Mouse (Mus musculus) thymus, postnatal 0 days (tissue): ENCODE results near the gene Cryba4. TPM values are rescaled to one million over a fixed set of nuclear protein-coding genes. Genes with fewer than 3 reads are reported as not detected.

ENCODE experiments used
- DNase-seq: peaks from one replicate; pipeline ENCODE4 v3.0.0-alpha.2; 2015; ENCODE audit warnings: low spot score
- polyA plus RNA-seq: library from polyadenylated mRNA; unstranded; fragments of >200 nt; fragmentation: Nextera tagmentation; extraction: Ambion mirVana; gene quantifications from 2 replicates; pipeline ENCODE4 v1.2.1, GENCODE M21; 2015

Cryba4 gene
- polyA plus RNA-seq, result 1.2 and 1.8 TPM in 2 replicates

- DNase-seq, result no peak
Observed at GRCm38 (mm10) chr5:112252400-112252799, at the start of gene Cryba4. Gene Cryba4, minus strand, starts transcription at chr5:112252518.

DNA sequence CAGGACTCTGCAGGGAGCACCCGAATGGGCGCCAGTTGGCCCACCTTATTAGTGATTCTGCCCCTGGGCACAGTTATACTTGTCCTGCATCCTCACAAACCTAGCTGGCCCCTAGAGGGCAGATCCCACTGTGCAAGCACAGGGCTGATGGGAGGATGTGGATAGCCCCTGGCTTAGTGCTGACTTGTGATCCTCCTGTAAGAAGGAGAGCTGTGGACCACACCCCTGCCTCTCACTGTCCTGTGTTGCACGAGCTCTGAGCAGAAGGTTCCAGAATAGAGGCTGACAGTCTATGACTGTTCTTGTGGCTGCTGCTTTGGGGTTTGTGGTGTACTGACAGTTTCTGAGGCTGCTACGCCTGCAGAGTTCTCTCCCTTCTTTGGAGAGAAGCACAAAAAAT lies 49.4 kb upstream of the Cryba4 start:
- peak; percentile 40 for DNase-seq

DNA sequence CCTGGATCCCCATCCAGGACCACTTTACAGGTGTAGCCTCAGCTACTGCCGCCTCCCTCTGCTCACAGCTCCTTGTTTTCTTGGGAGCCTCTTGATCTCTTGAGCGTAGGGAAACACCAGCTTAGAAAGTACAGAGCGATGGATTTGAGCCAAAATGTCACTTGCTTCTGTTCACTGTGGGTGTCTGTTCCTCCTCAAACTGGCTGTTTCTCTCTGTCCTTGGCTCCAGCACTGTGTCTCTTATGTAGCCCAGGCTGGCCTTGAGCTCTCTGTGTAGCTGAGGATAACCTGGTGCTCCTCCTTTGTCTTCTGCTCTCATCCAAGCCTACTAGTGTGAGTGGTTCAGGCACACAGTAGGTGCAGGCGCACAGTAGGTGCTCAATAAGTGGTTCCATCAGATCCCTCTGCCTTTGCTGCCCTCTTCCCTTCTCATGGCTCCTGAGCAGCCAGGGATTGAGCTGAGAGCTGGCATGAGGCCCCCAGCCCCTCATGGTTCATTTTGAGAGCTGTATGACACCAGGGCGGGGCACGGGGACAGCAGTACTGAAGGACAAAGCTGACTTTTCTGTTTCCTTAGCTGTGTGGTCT lies 48.5 kb upstream of the Cryba4 start:
- DNase-seq, result no peak

DNA sequence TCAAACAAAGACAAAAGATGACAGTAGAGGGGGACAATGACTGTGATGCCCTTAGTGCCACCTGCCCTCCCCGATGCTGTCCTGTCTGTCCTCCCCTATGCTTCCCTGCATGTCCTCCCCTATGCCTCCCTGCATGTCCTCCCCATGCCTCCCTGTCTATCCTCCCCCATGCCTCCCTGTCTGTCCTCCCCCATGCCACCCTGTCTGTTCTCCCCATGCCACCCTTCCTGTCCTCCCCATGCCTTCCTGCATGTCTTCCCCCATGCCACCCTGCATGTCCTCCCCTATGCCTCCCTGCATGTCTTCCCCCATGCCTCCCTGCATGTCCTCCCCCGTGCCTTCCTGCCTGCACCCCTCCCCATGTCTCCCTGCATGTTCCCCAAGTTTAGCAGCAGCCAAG lies 47.8 kb upstream of the Cryba4 start:
- no peak for DNase-seq

DNA sequence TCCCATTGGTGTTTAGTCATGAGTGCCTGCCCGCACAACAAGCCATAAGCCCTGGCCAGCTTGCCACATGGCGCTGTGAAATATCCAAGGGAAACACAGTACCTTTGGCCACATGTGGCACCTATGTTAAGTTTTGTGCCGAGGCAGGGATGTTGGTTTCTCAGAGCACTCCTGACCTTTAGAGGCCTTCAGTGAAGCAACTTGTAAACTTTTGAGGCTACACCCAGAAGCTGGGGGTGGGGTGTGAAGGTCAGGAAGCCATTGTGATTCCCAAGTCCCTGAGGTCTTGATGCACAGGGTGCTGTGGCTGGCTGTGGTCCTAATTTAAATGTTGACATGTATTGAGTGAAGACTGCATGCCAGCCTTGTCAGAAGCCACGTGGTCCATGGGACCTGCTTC lies 47.1 kb upstream of the Cryba4 start:
- DNase-seq, result no peak

- DNase-seq, result peak; percentile 73
Observed at GRCm38 (mm10) chr5:112298226-112298988, 46.1 kb upstream of the Cryba4 start.

DNA sequence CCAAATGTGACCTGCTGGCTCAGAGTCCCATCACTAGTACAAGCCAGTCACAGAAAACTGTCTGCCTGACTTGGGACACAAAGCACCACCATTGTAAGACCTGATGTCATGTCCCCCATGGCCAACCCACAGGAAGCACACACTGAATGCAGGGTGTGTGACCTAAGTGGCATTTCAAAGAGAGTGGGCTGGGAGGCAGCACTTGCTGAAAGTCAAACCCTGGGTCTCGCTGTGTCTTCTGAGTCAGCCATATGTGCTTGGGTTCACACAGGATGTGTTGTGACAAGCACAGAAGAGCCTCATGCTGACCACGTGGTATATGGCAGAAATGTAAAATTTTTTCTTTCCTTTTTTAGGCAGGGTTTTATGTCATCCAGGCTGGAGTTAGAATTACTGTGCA lies 44.9 kb upstream of the Cryba4 start:
- DNase-seq, result peak; percentile 72

- DNase-seq, result no peak
Observed at GRCm38 (mm10) chr5:112296404-112297181, 44.3 kb upstream of the Cryba4 start.

GRCm38 (mm10) chr5:112295564-112295963 lies 43.2 kb upstream of the Cryba4 start:
- DNase-seq, result no peak

DNA sequence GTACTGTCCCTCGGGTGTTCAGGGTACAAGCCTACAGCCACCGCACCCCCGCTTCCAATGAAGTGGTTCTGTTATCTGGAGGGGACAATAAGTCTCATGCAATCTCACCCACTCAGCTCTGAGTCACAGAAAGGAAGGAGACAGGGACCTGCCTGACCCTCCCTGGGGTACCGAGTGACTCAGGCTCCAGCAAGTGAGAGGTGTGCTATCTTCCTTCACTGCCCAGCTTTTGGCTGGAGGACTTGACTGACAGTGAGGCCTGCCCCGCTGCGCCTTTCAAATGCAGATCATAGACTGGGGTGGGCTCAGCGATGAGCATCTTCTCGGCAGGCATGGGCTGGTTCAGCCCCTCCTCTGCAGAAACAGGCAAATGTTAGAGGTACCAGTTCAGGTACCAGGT lies 42.8 kb upstream of the Cryba4 start:
- no peak for DNase-seq

- DNase-seq, result no peak
Observed at GRCm38 (mm10) chr5:112294696-112295095, 42.4 kb upstream of the Cryba4 start.

DNA sequence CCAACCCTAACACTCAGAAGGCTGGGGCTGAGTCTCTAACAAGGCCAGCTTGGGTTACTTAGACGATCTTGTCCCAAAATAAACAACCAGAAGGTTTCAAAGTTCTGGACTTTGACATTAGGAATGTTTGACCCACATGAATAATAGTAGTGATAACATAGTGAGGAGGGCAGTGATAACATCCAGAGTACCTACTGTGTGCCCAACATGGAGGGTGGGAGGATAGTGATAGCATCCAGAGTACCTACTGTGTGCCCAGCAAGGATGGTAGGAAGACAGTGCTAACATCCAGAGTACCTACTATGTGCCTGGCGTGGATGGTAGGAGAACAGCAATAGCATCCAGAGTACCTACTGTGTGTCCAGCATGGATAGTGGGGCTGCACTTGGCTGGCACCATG lies 41.5 kb upstream of the Cryba4 start:
- DNase-seq, result no peak

GRCm38 (mm10) chr5:112292343-112292980 lies 40.1 kb upstream of the Cryba4 start:
- DNase-seq, result no peak

DNA sequence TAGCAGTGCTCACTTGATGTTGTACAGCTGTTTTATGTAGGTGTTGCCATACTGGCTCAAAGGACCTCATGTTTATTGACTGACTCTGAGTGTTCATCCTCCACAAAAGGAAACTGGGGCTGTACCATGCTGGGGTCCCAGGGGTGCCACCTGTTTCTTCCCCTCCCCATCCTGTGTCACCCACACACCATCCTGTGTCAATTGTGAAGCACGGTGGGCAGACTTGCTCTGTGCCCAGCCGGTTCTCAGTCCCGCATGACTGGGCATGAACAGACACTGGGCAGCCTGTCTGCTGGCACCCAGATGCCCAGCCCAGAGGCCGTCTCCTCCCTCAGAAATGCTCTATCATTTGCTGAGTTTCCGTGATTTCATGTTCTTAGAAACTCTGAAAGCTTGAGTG lies 39.5 kb upstream of the Cryba4 start:
- DNase-seq, result peak; percentile 52

- no peak for DNase-seq
Observed at GRCm38 (mm10) chr5:112290536-112290880, 38.2 kb upstream of the Cryba4 start.

DNA sequence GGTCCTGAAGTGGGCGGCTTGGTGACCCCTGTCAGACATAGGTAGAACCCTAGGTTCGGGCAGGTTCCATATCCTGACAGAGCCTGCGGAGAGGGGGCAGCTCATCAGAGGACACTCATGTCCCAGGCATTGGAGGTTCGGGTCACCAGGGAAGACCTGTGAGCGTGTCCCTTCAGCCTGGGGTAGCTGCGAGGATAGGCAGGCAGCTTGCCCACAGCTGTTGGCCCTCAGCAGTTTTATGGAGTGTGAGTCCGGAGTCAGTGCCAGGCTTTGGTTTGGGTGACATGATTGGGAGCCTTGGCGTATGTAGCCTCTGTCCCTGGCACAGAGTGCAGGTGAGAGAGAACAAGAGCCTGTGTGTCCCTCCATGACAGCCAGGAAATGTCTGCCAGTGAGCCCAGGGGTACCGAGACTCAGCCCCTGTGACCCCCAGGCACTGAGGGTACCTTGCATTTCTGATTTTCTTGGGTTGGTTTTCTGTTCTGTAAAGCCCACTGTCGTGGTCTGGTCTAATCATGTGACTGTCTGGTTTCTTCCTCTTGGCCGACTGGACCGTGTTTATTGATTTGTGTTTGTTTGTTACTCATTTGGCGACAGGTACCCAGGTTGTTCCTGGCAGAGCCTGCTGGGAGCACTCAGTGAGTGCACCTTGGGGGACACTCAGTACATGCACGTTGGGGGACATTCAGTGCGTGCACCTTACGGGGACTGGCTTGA lies 37.7 kb upstream of the Cryba4 start:
- no peak for DNase-seq

- DNase-seq, result no peak
Observed at GRCm38 (mm10) chr5:112289236-112289635, 36.9 kb upstream of the Cryba4 start.

GRCm38 (mm10) chr5:112288193-112289141 lies 36.1 kb upstream of the Cryba4 start:
- no peak for DNase-seq

DNA sequence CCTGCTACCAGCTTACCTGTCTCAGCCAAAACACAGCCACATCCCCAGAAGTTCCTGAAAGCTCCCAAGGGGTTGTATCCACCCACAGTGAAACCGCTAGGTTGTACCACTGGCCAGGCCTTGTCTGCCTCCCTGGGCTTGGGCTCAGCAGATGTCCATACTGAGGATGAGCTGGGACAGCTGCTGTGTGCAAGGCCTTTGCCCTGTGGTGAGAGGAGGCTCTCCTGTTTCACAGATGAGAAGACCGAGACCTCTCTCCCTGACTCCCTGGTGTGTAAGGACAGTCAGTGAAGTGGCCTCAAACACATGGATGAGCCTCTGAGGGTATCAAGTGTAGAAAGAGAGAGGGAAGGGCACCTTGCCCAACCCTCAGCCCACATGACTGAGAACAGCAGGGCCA lies 35.3 kb upstream of the Cryba4 start:
- no peak for DNase-seq

GRCm38 (mm10) chr5:112286984-112287641 lies 34.8 kb upstream of the Cryba4 start:
- peak; percentile 70 for DNase-seq
